In genomic region chr4:139287122-139287863, GRCm38 (mm10) we compare ENCODE assay signal across 8 mouse cellular contexts. TPM values are rescaled to one million over a fixed set of nuclear protein-coding genes. Genes with fewer than 3 reads are reported as not detected.
DNase-seq lines count a peak whose midpoint lies in the region; ATAC-seq and TF ChIP-seq lines count a peak whose summit lies in the region.

No protein-coding gene starts in this region.

- no peak overlapping the region for H3K4me3 ChIP-seq in C2C12 (ENCODE audit: insufficient read depth, poor library complexity, severe bottlenecking)
- H3K4me3 ChIP-seq in heart, adult 2 months: no peak overlapping the region
- no peak overlapping the region for H3K4me3 ChIP-seq in lung, adult 2 months (replicated peaks; ENCODE audit: extremely low read depth, low read depth, low read length)

- TF ChIP-seq EP300 in heart, adult 2 months (IDR thresholded peaks at IDR 0.05; ENCODE audit: insufficient read depth, low read depth, low read length): peak; percentile 88; the same call in 1 of the 2 replicates

- no peaks in the 10 kb centered on the region for H3K79me3 ChIP-seq in C2C12 (ENCODE audit: low read depth)

- H3K4me1 ChIP-seq in heart, adult 2 months (ENCODE audit: control insufficient read depth, insufficient read depth, low read length): peaks cover 4% of the 10 kb centered on the region
- 0 out of 2 replicates have a peak, but pooled peaks cover 2% of the 10 kb centered on the region for H3K4me1 ChIP-seq in lung, adult 2 months (ENCODE audit: control insufficient read depth, insufficient read depth, low read length)

- TF ChIP-seq POLR2A in heart, adult 2 months (IDR thresholded peaks at IDR 0.05; ENCODE audit: insufficient read depth, low read depth, low read length): no peak
- TF ChIP-seq POLR2A in lung, adult 2 months (IDR thresholded peaks at IDR 0.05; ENCODE audit: borderline replicate concordance, extremely low read depth, low read depth, low read length): no peak

- H3K79me2 ChIP-seq in C2C12 (ENCODE audit: control insufficient read depth, insufficient read depth): no peaks in the 10 kb centered on the region
- H3K79me2 ChIP-seq in heart, adult 2 months (replicated peaks; ENCODE audit: control insufficient read depth, insufficient read depth, low read length): no peaks in the 10 kb centered on the region

- no peak overlapping the region for H3K9ac ChIP-seq in heart, adult 2 months (ENCODE audit: low read depth, low read length)

- ATAC-seq in common myeloid progenitor, adult 5-6 weeks (replicated peaks; ENCODE audit: low read depth, poor library complexity, severe bottlenecking): peak; percentile 74

- intact Hi-C loops in heart, adult 2 months (cut with DNase I): loop anchor here (1.0 to 5.0 kb wide), 2 partner anchors 50 to 201 kb away; no protein-coding TSS in a partner anchor

- peak; percentile 72 for DNase-seq in T-cell, adult 2 months (ENCODE audit: low spot score)
- DNase-seq in heart, adult 2 months: peak; percentile 87 to 92
- peak; percentile 31 for DNase-seq in large intestine, adult 2 months (ENCODE audit: low read depth, low spot score)
- peak; percentile 89 for DNase-seq in lung, adult 2 months
- peak; percentile 95 for DNase-seq in right cerebral cortex, adult 2 months (ENCODE audit: low spot score in 2 of 2)
- peak; percentile 78 for DNase-seq in urinary bladder, adult 2 months (ENCODE audit: low spot score)

- WGBS in heart, adult 2 months: 61% methylated on average over 18 of the region's 18 CpGs
- WGBS in large intestine, adult 2 months: 71% methylated on average over 18 of the region's 18 CpGs
- WGBS in lung, adult 2 months: 59% methylated on average over 18 of the region's 18 CpGs

- H3K27me3 ChIP-seq in C2C12 (ENCODE audit: control insufficient read depth, insufficient read depth, insufficient read length): no peaks in the 10 kb centered on the region
- no peaks in the 10 kb centered on the region for H3K27me3 ChIP-seq in heart, adult 2 months (ENCODE audit: control insufficient read depth, insufficient read depth, low read length)

- H3K36me3 ChIP-seq in C2C12 (ENCODE audit: control insufficient read depth, insufficient read depth): peaks cover 58% of the 10 kb centered on the region
- no peaks in the 10 kb centered on the region for H3K36me3 ChIP-seq in heart, adult 2 months (ENCODE audit: control insufficient read depth, insufficient read depth, low read length)

- H3K27ac ChIP-seq in heart, adult 2 months: peak overlapping the region; percentile 65

- TF ChIP-seq CTCF in C2C12 (IDR thresholded peaks at IDR 0.05; ENCODE audit: control insufficient read depth, insufficient read depth, insufficient read length): peak; percentile 89
- peak; percentile 99; the same call in 1 of the 2 replicates for TF ChIP-seq CTCF in heart, adult 2 months (IDR thresholded peaks at IDR 0.05)
- peak; percentile 93 for TF ChIP-seq CTCF in lung, adult 2 months (IDR thresholded peaks at IDR 0.05; ENCODE audit: insufficient read depth, low read length)

- no peak overlapping the region for H3ac ChIP-seq in C2C12 (ENCODE audit: control insufficient read depth, insufficient read length, low read depth)

TF ChIP-seq in C2C12, 6 proteins besides CTCF, POLR2A, EP300 and RAD21:
- TF ChIP-seq MYOG (IDR thresholded peaks at IDR 0.05; ENCODE audit: control insufficient read depth, extremely low read depth, insufficient read length): no peak
- peak; percentile 46 for TF ChIP-seq MAX (IDR thresholded peaks at IDR 0.05)

RNA-seq across cellular contexts. Expression of gene Pqlc2, which starts 23.2 kb away (rescaled TPM):
- polyA plus RNA-seq in C2C12 (2012; fragmentation: generic; extraction: Trizol): 6.0 TPM
- 2.6 and 3.6 TPM in 2 replicates for total RNA-seq in common myeloid progenitor, adult 5-6 weeks (2017)
- 1 to 10 TPM; 5.1 to 5.9 TPM for total RNA-seq in heart, adult 2 months (2021)
- polyA plus RNA-seq in heart, adult 2 months (2012; rRNA removed): 22.7 and 22.8 TPM in 2 replicates
- polyA plus RNA-seq in large intestine, adult 2 months (2012; rRNA removed): 33.3 and 43.8 TPM in 2 replicates
- 28.1 and 34.0 TPM in 2 replicates for polyA plus RNA-seq in lung, adult 2 months (2012; rRNA removed)
- 10.2 and 11.6 TPM in 2 replicates for polyA plus RNA-seq in urinary bladder, adult 2 months (2012; rRNA removed)

RNA-seq across cellular contexts. Expression of gene Akr7a5, which starts 23.3 kb away (rescaled TPM):
- 49.7 TPM for polyA plus RNA-seq in C2C12 (2012; fragmentation: generic; extraction: Trizol)
- total RNA-seq in common myeloid progenitor, adult 5-6 weeks (2017): 10.6 and 12.4 TPM in 2 replicates
- total RNA-seq in heart, adult 2 months (2021): 10 to 100 TPM; 48.4 to 51.3 TPM
- polyA plus RNA-seq in heart, adult 2 months (2012; rRNA removed): 30.9 and 40.2 TPM in 2 replicates
- 66.6 and 79.6 TPM in 2 replicates for polyA plus RNA-seq in large intestine, adult 2 months (2012; rRNA removed)
- polyA plus RNA-seq in lung, adult 2 months (2012; rRNA removed): 30.9 and 32.4 TPM in 2 replicates
- polyA plus RNA-seq in urinary bladder, adult 2 months (2012; rRNA removed): 8.7 and 15.3 TPM in 2 replicates

Comparison
In these comparisons a context has a peak if more than half of its experiments do, and no peak if none do; other contexts are left out.
1. DNase-seq: peak in every context shown above with its lines; median percentile 95 in right cerebral cortex, adult 2 months; 90 in heart, adult 2 months; 89 in lung, adult 2 months; 78 in urinary bladder, adult 2 months; 72 in T-cell, adult 2 months; 31 in large intestine, adult 2 months.